Mouse (Mus musculus): Measurements from ENCODE around the gene Prrg1. TPM values are rescaled to one million over a fixed set of nuclear protein-coding genes. Genes with fewer than 3 reads are reported as not detected.
"Not testable (repeated sequence)": the region's sequence is repeated elsewhere in the genome, so short reads cannot be mapped to it uniquely, and the experiment has no call there.

Gene Prrg1
- total RNA-seq (2022), result 1 to 10 TPM; 5.5 to 8.2 (median 7.0) TPM

- peak; percentile 28 to 60 for DNase-seq (ENCODE audit: low spot score in 2 of 2)
Measured at GRCm38 (mm10) chrX:78583202-78584004, at the start of gene Prrg1. TSS of gene Prrg1 (minus strand) at chrX:78583896.

GRCm38 (mm10) chrX:78605814-78606213 is 22.1 kb upstream of the Prrg1 start:
- no peak for DNase-seq (ENCODE audit: low spot score in 2 of 2)

DNA sequence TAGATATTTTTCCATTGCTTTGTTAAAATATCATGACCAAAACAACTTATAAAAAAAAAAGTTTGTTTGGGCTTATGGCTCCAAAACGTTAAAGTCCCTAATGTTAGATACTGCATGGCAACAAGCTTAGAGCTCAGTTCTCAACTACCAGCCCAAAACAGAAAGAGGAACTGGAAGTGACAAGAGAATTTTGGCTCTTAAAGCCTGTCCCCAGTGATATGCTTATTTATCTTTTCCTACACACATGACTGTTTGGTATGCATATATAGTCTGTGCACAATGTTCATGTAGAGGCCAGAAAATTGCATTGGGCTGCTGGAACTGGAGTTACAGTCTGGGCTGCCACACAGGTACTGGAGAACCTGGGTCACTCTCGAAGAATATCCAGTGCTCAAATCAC is 9.4 kb upstream of the Prrg1 start:
- no peak for DNase-seq (ENCODE audit: low spot score in 2 of 2)

DNA sequence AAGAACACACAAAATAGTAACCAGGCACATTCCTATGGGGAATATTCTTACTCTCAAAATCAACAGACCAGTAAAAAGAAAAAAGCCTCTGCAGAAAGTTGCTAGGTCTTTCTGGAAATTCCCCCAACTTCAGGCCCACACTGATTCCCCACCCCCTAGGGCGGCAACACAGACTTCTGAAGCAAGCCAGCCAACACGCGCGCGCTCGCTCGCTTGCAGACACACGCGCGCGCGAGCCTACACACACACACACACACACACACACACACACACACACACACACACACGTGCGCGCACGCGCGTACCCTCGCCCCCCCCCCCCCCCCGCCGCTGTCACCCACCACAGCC is 868 bp downstream of the Prrg1 start:
- DNase-seq (ENCODE audit: low spot score in 2 of 2), result peak in 1 of 2 experiments; percentile 15

DNA sequence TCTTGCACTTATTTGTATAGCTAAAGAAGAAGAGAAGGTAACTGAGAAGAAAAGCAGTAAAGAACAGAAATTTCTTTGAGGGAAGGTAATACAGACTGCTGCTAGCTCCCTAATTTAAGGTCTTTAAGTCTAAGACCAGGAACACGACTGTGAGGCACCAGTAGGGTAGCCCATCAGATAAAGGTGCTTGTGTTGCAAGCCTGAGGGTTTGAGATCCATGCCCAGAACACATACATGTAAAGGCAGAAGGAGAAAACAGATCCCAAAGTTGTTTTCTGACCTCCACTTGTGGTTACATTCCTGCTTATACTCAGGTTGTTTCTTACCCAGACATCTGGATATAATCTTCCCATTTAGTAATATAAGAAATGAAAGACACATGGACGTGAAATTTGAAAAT is 20.2 kb downstream of the Prrg1 start:
- DNase-seq (ENCODE audit: low spot score in 2 of 2), result no peak

DNA sequence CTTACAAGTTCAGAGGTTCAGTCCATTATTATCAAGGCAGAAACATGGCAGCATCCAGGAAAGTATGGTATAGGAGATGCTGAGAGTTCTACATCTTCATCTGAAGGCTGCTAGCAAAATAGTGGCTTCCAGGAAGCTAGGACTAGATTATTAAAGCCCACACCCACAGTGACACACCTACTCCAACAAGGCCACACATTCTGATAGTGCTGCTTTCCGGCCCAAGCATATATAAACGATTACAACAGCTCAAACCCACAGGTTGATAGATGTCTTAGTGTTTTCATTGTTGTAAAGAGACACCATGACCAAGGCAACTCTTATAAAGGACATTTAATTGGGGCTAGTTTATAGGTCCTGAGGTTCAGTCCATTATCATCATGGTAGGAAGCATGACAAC is 30.3 kb downstream of the Prrg1 start:
- DNase-seq (ENCODE audit: low spot score in 2 of 2), result no peak

DNA sequence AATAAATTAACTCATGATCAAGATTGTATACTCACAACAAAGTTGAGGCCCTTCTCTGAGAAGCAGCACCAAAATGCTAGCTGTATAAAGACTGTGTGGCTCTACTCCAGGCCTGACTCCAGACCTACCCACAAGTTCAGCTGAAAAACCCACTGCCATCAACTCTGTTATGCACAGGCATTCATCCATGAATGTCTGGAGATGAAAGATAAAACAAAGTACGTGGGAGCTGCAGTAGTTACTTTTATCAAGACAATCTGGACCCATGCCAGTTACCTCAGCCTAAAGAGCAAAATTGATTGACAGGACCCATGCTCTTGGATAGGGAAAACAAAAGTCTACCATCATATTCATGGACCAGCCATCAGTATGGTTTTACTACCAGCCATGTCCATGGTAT is 31.0 kb downstream of the Prrg1 start:
- DNase-seq (ENCODE audit: low spot score in 2 of 2), result no peak

DNA sequence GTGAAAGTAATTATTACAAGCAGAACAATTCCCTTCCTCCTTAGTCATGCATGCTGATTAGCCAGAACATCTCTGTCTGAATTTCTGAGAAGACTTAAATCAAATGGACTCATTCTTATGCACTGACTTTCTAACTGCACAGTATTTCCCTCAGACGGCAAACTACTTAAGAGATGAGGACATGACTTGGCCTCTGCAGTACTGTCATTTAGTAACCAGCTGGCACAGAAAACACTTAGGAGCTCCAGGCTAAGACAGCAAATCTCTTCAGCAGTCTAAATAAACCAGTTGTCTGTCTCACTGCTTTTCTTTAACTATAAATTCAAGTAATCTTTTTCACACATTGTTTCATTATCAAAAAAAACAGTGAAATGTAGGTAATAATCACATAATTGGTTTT is 36.0 kb downstream of the Prrg1 start:
- no peak for DNase-seq (ENCODE audit: low spot score in 2 of 2)

DNA sequence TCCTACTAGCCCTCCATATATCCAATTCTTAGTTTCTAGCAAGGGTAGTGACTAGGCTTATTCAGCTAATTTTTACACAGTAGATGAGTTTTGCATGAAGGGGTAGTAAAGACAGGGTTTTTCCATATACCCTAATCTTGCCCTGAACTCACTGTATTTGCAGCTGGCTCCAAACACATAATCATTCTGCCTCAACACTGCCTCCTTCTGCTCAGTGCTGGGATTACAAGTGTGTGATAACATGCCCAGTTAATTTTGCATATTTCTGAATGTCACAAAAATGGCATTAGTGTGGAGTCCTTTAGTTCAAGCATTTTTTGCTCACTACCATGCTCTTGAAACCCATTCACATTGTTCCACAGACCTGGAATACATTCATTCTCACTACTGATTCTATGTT is 44.0 kb downstream of the Prrg1 start:
- no peak for DNase-seq (ENCODE audit: low spot score in 2 of 2)

GRCm38 (mm10) chrX:78538632-78539316 is 44.9 kb downstream of the Prrg1 start:
- DNase-seq (ENCODE audit: low spot score in 2 of 2), result no peak

GRCm38 (mm10) chrX:78518301-78518700 is 65.4 kb downstream of the Prrg1 start:
- no peak for DNase-seq (ENCODE audit: low spot score in 2 of 2)

GRCm38 (mm10) chrX:78482987-78483386 is 100.7 kb downstream of the Prrg1 start:
- DNase-seq (ENCODE audit: low spot score in 2 of 2), result no peak

DNA sequence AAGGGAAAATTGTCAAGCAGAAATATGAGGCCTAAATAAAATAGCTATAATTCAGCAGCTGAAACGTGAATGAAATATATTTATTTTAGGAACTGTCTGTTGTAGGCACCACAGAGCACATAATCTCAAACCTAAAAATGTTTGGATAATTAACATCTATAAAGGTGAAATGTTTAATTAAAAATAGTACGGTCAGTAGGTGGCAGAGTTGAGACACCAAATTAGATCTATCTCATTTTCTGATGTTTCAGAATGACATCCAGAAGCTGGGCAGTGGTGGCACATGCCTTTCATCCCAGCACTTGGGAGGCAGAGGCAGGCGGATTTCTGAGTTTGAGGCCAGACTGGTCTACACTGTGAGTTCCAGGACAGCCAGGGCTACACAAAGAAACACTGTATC is 104.0 kb downstream of the Prrg1 start:
- DNase-seq (ENCODE audit: low spot score in 2 of 2), result no peak

DNA sequence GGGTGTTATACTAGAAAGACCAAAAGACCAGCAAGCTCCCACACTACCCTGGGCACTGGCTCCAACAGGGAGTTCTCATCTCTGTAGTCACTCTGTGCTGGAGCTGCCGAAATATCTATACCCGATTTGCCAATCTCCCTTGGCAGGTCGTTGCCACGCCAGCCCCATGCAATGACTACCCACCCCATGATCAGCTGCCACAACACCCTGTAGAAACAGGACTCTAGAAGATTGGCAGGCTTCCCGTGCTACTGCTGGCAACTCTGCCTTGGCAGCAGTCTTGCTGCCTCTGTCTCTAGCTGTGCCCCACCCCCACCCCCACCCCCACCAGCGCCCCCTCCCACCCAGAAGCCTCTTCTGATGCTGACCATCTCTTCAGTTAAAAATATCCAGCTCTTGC is 149.3 kb downstream of the Prrg1 start:
- DNase-seq (ENCODE audit: low spot score in 2 of 2), result peak in 1 of 2 experiments; percentile 5

DNA sequence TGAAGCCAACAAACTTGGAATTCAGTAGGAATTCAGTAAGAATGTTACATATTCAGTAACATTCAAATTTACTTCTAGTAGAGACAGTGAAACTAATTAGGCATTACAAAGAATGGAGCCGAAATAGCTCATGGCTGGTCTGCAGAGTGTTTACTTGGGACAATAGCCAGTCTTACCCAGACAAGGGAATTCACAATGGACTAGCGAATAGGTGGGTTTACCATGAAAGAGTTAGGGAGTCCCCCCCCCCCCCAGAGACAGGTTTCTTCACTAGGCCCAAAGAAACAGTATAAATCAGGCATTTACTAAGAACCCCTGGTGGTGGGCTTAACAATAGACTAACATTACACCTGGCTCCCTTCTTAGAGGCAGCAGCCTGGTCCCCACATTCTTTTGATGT is 180.3 kb downstream of the Prrg1 start:
- not testable (repeated sequence) for DNase-seq (ENCODE audit: low spot score in 2 of 2)

Other genes starting within 250 kb of the Prrg1 start
- not detected for gene 4930480E11Rik, start 214.3 kb downstream of the Prrg1 start, total RNA-seq (2022)
- gene Fam47c, start 153.9 kb upstream of the Prrg1 start, total RNA-seq (2022), result not detected

Data from left cerebral cortex, adult 8-10 months (tissue).